Mouse (Mus musculus): Measurements from ENCODE around the gene Pnpla2.

Gene Pnpla2

GRCm38 (mm10) chr7:141431434-141432185, 23.4 kb upstream of the Pnpla2 start:
- DNase-seq (ENCODE audit: extremely low read depth, low read depth, low spot score), result no peak

GRCm38 (mm10) chr7:141432186-141432611, 22.8 kb upstream of the Pnpla2 start:
- no peak for DNase-seq (ENCODE audit: extremely low read depth, low read depth, low spot score)

GRCm38 (mm10) chr7:141432741-141433516, 22.1 kb upstream of the Pnpla2 start:
- DNase-seq (ENCODE audit: extremely low read depth, low read depth, low spot score), result no peak

- DNase-seq (ENCODE audit: extremely low read depth, low read depth, low spot score), result no peak
These were observed 21.2 kb upstream of the Pnpla2 start for GRCm38 (mm10) chr7:141433517-141434400.

GRCm38 (mm10) chr7:141434464-141434863, 20.5 kb upstream of the Pnpla2 start:
- no peak for DNase-seq (ENCODE audit: extremely low read depth, low read depth, low spot score)

GRCm38 (mm10) chr7:141435129-141435855, 19.7 kb upstream of the Pnpla2 start:
- no peak for DNase-seq (ENCODE audit: extremely low read depth, low read depth, low spot score)

GRCm38 (mm10) chr7:141435856-141436522, 19.0 kb upstream of the Pnpla2 start:
- DNase-seq (ENCODE audit: extremely low read depth, low read depth, low spot score), result no peak

GRCm38 (mm10) chr7:141436523-141436892, 18.5 kb upstream of the Pnpla2 start:
- no peak for DNase-seq (ENCODE audit: extremely low read depth, low read depth, low spot score)

- DNase-seq (ENCODE audit: extremely low read depth, low read depth, low spot score), result no peak
These were observed 17.5 kb upstream of the Pnpla2 start, which contains the start of gene Slc25a22 for GRCm38 (mm10) chr7:141437178-141438120. Gene Slc25a22, minus strand, starts transcription at chr7:141437892.

GRCm38 (mm10) chr7:141438201-141438968, 16.6 kb upstream of the Pnpla2 start:
- DNase-seq (ENCODE audit: extremely low read depth, low read depth, low spot score), result no peak

GRCm38 (mm10) chr7:141439140-141439679, 15.8 kb upstream of the Pnpla2 start:
- no peak for DNase-seq (ENCODE audit: extremely low read depth, low read depth, low spot score)

GRCm38 (mm10) chr7:141439811-141440210, 15.2 kb upstream of the Pnpla2 start:
- DNase-seq (ENCODE audit: extremely low read depth, low read depth, low spot score), result no peak

GRCm38 (mm10) chr7:141440613-141441012, 14.4 kb upstream of the Pnpla2 start:
- DNase-seq (ENCODE audit: extremely low read depth, low read depth, low spot score), result no peak

GRCm38 (mm10) chr7:141441460-141441859, 13.5 kb upstream of the Pnpla2 start:
- no peak for DNase-seq (ENCODE audit: extremely low read depth, low read depth, low spot score)

GRCm38 (mm10) chr7:141442199-141442598, 12.8 kb upstream of the Pnpla2 start:
- DNase-seq (ENCODE audit: extremely low read depth, low read depth, low spot score), result no peak

GRCm38 (mm10) chr7:141443081-141443821, 11.7 kb upstream of the Pnpla2 start:
- no peak for DNase-seq (ENCODE audit: extremely low read depth, low read depth, low spot score)

GRCm38 (mm10) chr7:141443828-141444237, 11.2 kb upstream of the Pnpla2 start, which contains the start of gene Pidd1:
Gene Pidd1, minus strand, starts transcription at chr7:141444025.
- no peak for DNase-seq (ENCODE audit: extremely low read depth, low read depth, low spot score)

Measured in fat pad, adult 2 months (tissue).